Mouse (Mus musculus) layer of hippocampus, adult 9-10 months (tissue): ENCODE results near the gene Olfr1367.

Experiments used
- DNase-seq: peaks from one replicate; pipeline ENCODE4 v3.0.0; 2022; ENCODE audit warnings: low spot score

The Olfr1367 gene

GRCm38 (mm10) chr13:21346610-21347009 lies at the start of gene Olfr1367:
TSS of gene Olfr1367 (plus strand) at chr13:21346910.
- DNase-seq: no peak

- no peak for DNase-seq
Observed at GRCm38 (mm10) chr13:21298557-21298956, 48.2 kb upstream of the Olfr1367 start.

- no peak for DNase-seq
Observed at GRCm38 (mm10) chr13:21304483-21305066, 42.1 kb upstream of the Olfr1367 start.

DNA sequence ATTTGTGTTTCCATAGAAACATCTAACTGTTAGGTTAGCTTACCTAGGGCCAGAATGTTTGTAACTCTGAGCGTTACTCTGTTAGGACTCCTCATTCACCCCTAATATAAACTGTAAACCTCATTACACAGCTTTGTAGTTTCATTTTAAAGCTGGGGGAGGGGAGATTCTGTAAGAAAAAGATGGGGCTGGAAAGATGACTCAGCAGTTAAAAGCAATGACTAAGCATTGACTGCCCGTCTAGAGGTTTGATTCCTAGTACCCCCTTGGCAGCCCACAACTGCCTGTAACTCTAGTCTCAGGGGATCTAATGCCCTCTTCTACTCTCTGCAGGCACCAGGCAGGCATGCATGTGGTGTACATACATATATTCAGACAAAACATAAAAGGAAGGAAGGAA lies 36.9 kb upstream of the Olfr1367 start:
- DNase-seq: no peak

DNA sequence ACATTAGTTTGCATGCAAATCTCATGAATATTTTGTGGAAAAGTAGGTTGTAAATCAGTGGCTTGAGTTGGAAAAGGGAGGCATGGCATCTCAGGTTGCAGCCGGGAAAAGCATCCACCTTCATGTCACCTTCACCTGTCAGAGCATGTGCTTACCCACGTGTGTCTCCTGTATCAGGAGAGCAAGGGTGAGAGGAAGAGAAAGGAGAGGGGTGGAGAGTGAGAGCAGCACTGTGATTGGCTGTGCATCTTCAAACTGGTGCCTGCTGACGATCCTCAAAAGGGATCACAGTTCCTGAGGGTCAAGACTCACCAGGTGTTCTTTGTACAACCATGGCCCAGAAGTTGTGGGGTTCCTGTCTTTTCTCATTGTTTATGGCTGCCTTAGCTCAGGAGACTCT lies 34.8 kb upstream of the Olfr1367 start, which contains the start of gene Gpx6:
Gpx6 (plus strand) TSS at position 200 of the 400 bp plus-strand sequence.
- no peak for DNase-seq

DNA sequence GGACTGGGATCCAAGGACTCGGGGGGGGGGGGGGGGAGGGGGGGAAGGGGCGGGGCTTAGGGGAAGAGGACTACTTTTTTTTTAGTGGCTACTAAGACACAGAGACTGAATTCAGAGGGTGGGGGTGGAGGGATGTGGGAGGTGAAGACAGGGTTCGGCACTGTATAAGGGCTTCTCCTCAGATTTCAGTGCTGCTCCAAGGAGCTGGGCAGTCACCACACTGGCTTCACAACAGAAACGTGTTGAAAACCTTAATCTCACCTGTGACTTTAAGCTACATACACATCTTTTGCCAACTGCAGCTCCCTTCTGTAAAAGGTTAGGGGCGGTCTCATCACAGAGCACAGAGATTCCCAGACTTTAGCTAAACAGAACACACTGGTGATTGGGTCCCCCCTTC lies 33.9 kb upstream of the Olfr1367 start:
- DNase-seq: no peak

GRCm38 (mm10) chr13:21313903-21314302 lies 32.8 kb upstream of the Olfr1367 start:
- no peak for DNase-seq

GRCm38 (mm10) chr13:21320262-21320661 lies 26.4 kb upstream of the Olfr1367 start:
- no peak for DNase-seq

GRCm38 (mm10) chr13:21321890-21322494 lies 24.7 kb upstream of the Olfr1367 start:
- no peak for DNase-seq

GRCm38 (mm10) chr13:21322509-21323375 lies 24.0 kb upstream of the Olfr1367 start:
- DNase-seq: no peak

GRCm38 (mm10) chr13:21323405-21323804 lies 23.3 kb upstream of the Olfr1367 start:
- DNase-seq: no peak

GRCm38 (mm10) chr13:21326191-21326590 lies 20.5 kb upstream of the Olfr1367 start:
- DNase-seq: no peak

GRCm38 (mm10) chr13:21326657-21327211 lies 20.0 kb upstream of the Olfr1367 start:
- DNase-seq: peak; percentile 59

GRCm38 (mm10) chr13:21327424-21327823 lies 19.3 kb upstream of the Olfr1367 start:
- no peak for DNase-seq

DNA sequence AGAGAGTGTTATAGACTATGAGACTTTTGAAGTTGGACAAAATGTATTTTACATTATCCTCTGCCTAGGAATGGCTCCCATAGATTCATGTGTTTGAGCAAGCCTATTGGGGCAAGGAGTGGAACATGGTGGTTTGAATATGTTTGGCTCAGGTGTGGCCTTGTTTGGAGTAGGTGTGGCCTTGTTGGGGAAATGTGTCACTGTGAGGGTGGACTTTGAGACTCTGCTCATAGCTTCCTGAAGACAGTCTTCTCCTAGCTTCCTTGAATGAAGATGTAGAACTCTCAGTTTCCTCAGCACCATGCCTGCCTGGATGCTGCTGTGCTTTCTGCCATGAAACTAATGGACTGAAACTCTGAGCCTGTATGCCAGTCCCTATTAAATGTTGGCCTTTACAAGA lies 3.9 kb downstream of the Olfr1367 start:
- DNase-seq: no peak

DNA sequence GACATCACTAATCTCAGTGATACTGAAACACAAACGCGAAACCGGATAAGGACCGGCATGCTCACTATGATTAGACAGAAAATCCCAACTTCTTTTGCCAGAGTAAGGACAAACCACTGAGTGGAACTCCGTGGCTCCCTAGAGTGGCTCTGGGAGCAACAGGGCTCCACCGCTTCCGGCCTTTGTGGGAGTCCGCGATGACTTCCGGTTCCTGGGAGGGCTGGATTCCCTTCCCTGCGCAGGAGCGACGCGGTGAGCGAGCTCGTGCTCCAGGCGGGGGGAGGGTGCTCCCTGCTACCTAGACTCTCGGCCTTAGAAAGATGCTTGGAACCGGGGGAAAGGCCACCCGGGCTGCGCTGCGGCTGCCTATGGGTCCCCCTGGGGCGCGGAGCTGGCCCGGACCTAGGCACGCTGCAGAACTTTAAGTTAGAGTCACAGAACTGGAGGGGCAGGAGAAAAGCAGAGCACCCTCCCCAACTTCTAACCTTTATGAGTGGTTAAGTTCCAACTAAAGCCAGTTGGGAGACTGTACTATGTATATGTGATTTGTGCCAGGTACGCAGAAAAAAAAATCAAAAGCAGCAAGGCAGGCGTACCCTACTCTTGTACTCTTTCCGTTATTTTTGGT lies 16.0 kb downstream of the Olfr1367 start, which contains the start of gene Zscan12:
Zscan12 (plus strand) TSS at position 200 of the 628 bp plus-strand sequence.
- DNase-seq: peak; percentile 71

- no peak for DNase-seq
Observed at GRCm38 (mm10) chr13:21363719-21364118, 17.0 kb downstream of the Olfr1367 start.

- no peak for DNase-seq
Observed at GRCm38 (mm10) chr13:21366635-21367034, 19.9 kb downstream of the Olfr1367 start.

- DNase-seq: no peak
Observed at GRCm38 (mm10) chr13:21372700-21373099, 26.0 kb downstream of the Olfr1367 start.

DNA sequence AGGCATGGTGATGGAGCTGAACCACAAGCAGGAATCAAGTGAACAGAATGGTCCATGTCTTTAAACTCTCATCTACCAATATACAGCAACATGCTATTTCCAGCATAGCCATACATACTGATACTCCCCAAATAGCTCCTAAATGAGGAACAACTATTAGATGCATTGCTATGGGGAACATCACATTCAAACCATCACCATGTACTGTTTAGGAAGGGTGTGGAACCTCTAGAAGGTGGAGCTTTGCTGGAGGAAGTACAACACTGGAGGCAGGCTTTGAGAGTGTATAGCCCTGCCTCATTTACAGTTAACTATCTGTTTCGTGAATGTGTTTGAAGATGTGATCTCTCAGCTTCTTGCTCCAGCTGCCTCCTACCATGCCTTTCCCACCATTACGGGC lies 31.1 kb downstream of the Olfr1367 start:
- DNase-seq: no peak

DNA sequence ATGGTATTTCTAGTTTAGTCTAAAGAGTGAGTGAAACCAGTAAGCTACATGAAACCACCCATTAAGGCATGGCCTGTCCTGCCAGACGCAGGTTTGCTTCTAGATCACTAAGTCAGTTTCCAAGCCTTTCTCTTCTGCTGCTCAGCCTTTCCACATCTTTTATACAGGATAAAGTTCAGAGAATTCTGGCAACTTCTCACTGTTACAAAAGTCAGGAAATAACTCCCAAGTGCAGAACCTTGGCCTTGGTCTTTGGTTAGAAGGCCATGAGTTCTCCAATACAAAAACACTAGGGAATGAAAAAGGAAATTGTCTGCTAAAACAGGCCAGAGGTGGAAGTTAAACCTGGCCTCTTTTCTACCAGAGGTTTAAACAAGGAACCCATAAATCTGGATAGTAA lies 48.5 kb downstream of the Olfr1367 start:
- no peak for DNase-seq

- DNase-seq: no peak
Observed at GRCm38 (mm10) chr13:21395623-21396022, 48.9 kb downstream of the Olfr1367 start.
